Mouse (Mus musculus): ENCODE results near the gene Hectd4. TPM values are rescaled to one million over a fixed set of nuclear protein-coding genes. Genes with fewer than 3 reads are reported as not detected.

Hectd4 gene
- polyA plus RNA-seq (2016; fragmentation: Nextera tagmentation; extraction: Ambion mirVana) = 7.8 and 7.9 TPM in 2 replicates

DNA sequence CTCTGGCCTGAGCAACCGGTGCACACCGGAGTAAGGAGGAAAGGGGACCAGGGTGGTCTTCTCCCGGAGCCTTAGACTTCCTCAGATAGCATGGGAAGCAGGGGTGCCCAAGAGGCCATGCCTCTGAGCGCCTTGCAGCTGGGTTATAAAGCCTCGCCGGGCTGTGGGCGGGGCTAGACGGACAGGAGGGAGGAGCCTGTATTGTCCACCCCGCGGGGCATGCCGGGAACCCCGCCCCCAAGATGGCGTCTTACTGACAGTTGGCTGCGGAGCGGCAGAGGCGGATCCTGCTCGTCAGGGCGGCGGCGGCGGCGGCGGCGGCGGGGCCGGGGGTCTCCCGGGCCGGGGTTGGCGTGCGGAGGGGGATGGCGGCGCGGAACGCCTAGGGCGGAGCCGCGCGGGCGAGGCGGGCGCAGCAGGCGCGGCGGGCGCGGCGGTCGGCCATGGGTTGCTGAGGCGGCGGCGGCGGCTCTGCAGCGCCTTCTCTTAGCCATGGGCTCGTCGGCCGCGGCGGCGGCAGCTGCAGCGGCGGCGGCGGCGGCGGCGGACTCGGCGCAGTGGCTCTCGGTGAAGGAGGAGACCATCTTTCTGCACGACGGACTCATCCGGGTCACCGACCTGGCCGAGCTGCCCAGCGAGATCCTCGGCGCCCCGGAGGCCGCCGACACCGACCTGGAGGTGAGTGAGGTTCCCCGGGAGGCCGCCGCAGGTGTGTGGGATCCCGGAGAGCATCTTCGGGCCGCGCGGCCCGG lies at the start of gene Hectd4:
TSS of gene Hectd4 (plus strand) at position 240 of the 752 bp plus-strand sequence.
- H3K9ac ChIP-seq = peak within 1 kb of the TSS; percentile 85
- WGBS = under 1% methylated on average over 71 of the region's 90 CpGs
- H3K4me1 ChIP-seq = peaks cover 9% of the 10 kb centered on the region; the same call in 1 of the 2 replicates
- no peaks in the 10 kb centered on the region for H3K27me3 ChIP-seq
- peak; percentile 73 for ATAC-seq (ENCODE audit: insufficient number of reproducible peaks, insufficient read depth, low FRiP score, low TSS enrichment)
- no peaks in the 10 kb centered on the region for H3K9me3 ChIP-seq
- no peaks in the 10 kb centered on the region for H3K36me3 ChIP-seq
- H3K27ac ChIP-seq = peak within 1 kb of the TSS; percentile 80
- peak within 1 kb of the TSS; percentile 91 for H3K4me3 ChIP-seq
- peak within 1 kb of the TSS; percentile 96 for H3K4me2 ChIP-seq (replicated peaks)

DNA sequence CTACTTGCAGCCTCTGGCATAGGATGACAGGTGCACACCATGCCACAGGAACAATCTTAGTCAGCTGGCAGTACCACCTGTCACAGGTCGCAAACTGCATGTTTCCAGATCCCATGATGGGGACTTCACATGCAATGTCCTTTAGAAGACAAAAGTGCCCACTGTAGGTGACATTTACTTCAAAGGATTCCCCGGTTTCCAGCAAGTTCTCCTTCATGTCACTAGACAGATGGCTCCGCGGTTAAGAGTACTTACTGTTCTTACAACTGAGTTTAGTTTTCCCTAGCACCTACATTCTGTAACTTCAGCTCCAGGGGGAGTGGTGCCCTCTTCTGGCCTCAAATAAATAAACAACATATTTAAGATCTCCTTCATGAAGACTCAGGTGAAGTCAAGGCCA lies 47.2 kb upstream of the Hectd4 start:
- no peaks in the 10 kb centered on the region for H3K4me1 ChIP-seq
- no peak overlapping the region for H3K4me3 ChIP-seq
- H3K9ac ChIP-seq = no peak overlapping the region
- no peaks in the 10 kb centered on the region for H3K27me3 ChIP-seq
- H3K4me2 ChIP-seq (replicated peaks) = no peak overlapping the region
- H3K27ac ChIP-seq = no peak overlapping the region
- ATAC-seq (ENCODE audit: insufficient number of reproducible peaks, insufficient read depth, low FRiP score, low TSS enrichment) = no peak
- 90% methylated on average over 4 of the region's 4 CpGs for WGBS
- no peaks in the 10 kb centered on the region for H3K9me3 ChIP-seq
- peaks cover 19% of the 10 kb centered on the region for H3K36me3 ChIP-seq

DNA sequence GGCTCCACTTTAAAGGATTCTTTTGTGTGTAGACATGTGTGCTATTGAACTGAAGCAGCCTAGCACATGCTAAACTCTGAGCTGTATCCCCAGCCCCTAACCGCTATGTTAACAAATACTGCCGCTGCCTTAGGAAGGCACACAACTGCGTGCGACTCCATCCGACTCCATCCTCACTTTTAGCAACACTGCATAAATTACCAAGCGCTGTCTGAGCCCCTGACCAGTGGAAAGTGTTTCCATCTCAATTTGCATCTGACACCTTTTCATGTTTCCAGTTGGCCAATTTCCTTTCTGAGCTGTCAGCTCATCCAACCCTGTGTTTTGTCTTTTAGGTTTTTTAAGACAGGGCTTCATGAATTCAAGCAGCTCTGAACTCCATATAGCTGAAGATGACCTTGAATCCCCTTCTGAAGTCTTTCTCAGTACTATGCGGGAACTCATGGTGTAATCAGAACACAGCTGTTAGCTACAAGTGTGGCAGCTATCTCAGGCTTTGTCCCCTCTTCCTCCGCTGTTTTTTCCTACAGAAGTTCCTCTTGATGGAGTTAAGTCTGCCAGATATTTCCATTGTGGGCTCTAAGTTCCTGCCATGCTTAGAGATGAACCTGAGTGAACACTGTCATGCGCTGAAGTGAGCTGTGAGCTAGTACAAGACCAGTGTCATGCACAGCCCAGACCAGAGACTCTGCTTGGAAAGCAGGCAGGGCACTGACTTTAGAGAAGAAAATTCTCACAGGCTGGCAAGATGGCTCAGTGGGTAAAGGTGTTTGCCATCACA lies 40.8 kb upstream of the Hectd4 start:
- no peak for ATAC-seq (ENCODE audit: insufficient number of reproducible peaks, insufficient read depth, low FRiP score, low TSS enrichment)
- Histone ChIP-seq H3K4me2 (replicated peaks) (no peak overlapping the region), H3K4me3 (no peak overlapping the region), H3K4me1 (no peaks in the 10 kb centered on the region), H3K9me3 (no peaks in the 10 kb centered on the region), H3K9ac (no peak overlapping the region), H3K36me3 (no peaks in the 10 kb centered on the region), H3K27me3 (no peaks in the 10 kb centered on the region), H3K27ac (no peak overlapping the region)
- WGBS = 82% methylated on average over 9 of the region's 9 CpGs

DNA sequence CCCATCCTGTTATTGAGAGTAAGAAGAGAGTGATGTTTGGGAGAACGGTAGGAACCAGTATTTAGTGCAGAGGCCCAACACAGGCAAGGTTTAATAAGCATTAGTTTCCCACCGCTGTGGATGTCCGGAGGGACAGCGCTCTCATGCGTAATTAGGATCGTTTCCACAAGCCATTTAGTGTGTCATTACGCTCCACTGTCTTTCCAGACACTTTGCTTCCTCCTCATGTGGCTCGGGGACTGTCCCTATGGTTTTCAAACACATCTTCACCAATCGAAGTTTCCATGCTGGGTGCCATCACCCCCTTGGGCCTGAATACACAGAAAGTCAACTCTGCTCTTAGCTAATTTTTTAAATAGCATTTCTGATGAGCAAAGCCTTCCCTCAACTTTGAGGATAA lies 36.8 kb upstream of the Hectd4 start:
- no peak overlapping the region for H3K4me3 ChIP-seq
- no peaks in the 10 kb centered on the region for H3K9me3 ChIP-seq
- H3K36me3 ChIP-seq = no peaks in the 10 kb centered on the region
- WGBS = 82% methylated on average over 9 of the region's 9 CpGs
- no peak overlapping the region for H3K4me2 ChIP-seq (replicated peaks)
- H3K27ac ChIP-seq = no peak overlapping the region
- H3K4me1 ChIP-seq = peaks cover 19% of the 10 kb centered on the region; the same call in 1 of the 2 replicates
- H3K27me3 ChIP-seq = no peaks in the 10 kb centered on the region
- ATAC-seq (ENCODE audit: insufficient number of reproducible peaks, insufficient read depth, low FRiP score, low TSS enrichment) = no peak
- H3K9ac ChIP-seq = no peak overlapping the region

DNA sequence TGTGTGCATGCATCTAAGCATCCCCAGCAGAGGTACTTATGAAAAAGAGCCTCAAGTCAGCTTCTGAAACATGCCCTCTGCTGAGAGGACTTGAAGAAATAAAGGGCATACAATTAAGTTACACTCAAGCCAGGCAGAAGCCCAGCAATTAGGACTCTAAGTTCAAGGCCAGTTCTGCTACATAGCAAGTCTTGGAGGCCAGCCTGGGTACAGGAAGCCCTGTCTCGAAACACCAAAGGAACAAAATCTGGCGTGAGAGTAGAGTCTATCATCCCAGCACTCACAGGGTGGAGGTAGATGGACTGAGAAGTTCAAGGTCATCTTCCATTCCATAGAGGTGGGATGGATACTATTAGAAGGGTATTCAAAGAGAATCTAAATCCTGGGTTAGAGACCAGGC lies 35.6 kb upstream of the Hectd4 start:
- H3K27me3 ChIP-seq = no peaks in the 10 kb centered on the region
- no peak for ATAC-seq (ENCODE audit: insufficient number of reproducible peaks, insufficient read depth, low FRiP score, low TSS enrichment)
- H3K36me3 ChIP-seq = no peaks in the 10 kb centered on the region
- no peak overlapping the region for H3K9ac ChIP-seq
- no peak overlapping the region for H3K27ac ChIP-seq
- no peaks in the 10 kb centered on the region for H3K9me3 ChIP-seq
- H3K4me2 ChIP-seq (replicated peaks) = no peak overlapping the region
- H3K4me1 ChIP-seq = peaks cover 28% of the 10 kb centered on the region; the same call in 1 of the 2 replicates
- WGBS = 76% methylated on average over 2 of the region's 2 CpGs
- H3K4me3 ChIP-seq = no peak overlapping the region

DNA sequence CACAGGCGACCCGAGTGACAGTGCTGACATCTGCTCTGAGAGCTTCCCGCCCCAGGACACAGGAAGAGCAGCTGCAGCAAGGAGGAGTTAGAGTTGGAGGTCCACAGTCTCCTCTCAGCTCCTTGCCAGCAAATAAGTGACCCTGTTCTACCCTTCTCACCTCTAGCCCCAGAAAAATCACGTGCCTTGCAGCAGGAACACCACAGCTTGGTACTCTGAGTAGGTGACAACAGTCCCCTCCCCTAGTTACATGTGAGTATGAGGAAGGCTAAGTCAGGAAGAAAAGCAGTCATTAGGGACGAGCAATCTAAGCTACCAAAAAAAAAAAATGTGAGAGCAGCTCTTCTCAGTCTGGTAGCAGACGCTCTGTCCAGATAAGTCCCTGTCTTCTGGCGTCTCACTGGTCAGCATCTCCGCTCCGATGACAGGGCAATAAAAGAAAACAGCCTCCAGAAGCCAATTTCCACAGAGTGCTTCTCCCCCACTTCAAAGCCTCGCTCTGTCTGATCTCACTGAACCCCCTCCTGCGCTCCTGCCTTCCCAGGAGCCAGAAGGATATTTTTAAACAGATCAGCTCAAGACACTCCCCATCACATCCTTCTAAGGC lies 35.0 kb upstream of the Hectd4 start:
- H3K4me2 ChIP-seq (replicated peaks) = no peak overlapping the region
- no peaks in the 10 kb centered on the region for H3K9me3 ChIP-seq
- WGBS = 59% methylated on average over 11 of the region's 11 CpGs
- no peak overlapping the region for H3K9ac ChIP-seq
- H3K36me3 ChIP-seq = no peaks in the 10 kb centered on the region
- no peaks in the 10 kb centered on the region for H3K27me3 ChIP-seq
- H3K27ac ChIP-seq = peak overlapping the region; percentile 52; the same call in 1 of the 2 replicates
- no peak overlapping the region for H3K4me3 ChIP-seq
- H3K4me1 ChIP-seq = peaks cover 31% of the 10 kb centered on the region
- no peak; the same call in 1 of the 2 replicates for ATAC-seq (ENCODE audit: insufficient number of reproducible peaks, insufficient read depth, low FRiP score, low TSS enrichment)

DNA sequence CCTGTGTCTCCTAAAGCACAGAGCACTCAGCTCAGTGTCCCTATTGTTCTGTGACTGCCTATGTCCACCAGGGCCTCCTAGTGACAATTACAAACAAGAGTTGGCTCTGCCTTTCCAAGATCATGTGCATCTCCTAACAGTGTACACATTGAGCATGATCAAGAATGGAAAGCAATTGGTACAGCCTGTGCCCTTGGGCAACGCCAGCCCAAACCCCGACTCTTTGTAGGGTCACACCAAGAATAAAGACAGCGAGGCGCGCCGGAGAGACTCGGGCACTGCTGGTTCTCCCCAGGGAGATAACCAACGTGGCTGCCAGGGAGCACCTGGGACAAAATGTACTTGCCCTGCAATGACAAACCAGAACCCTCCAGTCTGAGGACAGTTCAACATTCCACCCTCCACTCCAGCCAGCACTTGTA lies 32.4 kb upstream of the Hectd4 start:
- Histone ChIP-seq H3K9ac (no peak overlapping the region), H3K36me3 (no peaks in the 10 kb centered on the region), H3K27ac (no peak overlapping the region), H3K27me3 (no peaks in the 10 kb centered on the region), H3K4me1 (peaks cover 36% of the 10 kb centered on the region), H3K9me3 (no peaks in the 10 kb centered on the region), H3K4me2 (replicated peaks) (no peak overlapping the region), H3K4me3 (no peak overlapping the region)
- no peak for ATAC-seq (ENCODE audit: insufficient number of reproducible peaks, insufficient read depth, low FRiP score, low TSS enrichment)
- 87% methylated on average over 8 of the region's 8 CpGs for WGBS

DNA sequence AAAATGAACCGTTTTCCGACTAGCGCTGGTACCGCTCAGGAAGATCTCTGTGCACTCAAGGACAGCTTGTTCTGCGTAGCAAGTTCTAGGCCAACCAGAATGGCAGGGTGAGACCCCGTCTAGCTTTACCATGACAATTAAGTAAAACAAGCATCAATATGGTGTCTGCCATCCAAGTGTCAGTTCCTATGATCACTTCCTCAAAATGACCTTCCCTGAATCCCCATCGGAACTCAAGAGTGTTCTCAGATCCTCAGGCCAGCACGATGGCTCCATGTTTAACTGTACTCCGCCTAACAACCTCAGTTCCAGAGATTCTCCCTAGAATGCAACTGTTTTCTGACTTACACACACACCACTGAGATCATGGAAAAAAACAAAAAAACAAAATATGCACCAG lies 31.8 kb upstream of the Hectd4 start:
- H3K4me2 ChIP-seq (replicated peaks) = no peak overlapping the region
- H3K27ac ChIP-seq = no peak overlapping the region
- H3K27me3 ChIP-seq = no peaks in the 10 kb centered on the region
- H3K36me3 ChIP-seq = no peaks in the 10 kb centered on the region
- ATAC-seq (ENCODE audit: insufficient number of reproducible peaks, insufficient read depth, low FRiP score, low TSS enrichment) = no peak
- H3K4me1 ChIP-seq = peaks cover 36% of the 10 kb centered on the region
- H3K4me3 ChIP-seq = no peak overlapping the region
- 92% methylated on average over 9 of the region's 9 CpGs for WGBS
- H3K9ac ChIP-seq = no peak overlapping the region
- H3K9me3 ChIP-seq = no peaks in the 10 kb centered on the region

DNA sequence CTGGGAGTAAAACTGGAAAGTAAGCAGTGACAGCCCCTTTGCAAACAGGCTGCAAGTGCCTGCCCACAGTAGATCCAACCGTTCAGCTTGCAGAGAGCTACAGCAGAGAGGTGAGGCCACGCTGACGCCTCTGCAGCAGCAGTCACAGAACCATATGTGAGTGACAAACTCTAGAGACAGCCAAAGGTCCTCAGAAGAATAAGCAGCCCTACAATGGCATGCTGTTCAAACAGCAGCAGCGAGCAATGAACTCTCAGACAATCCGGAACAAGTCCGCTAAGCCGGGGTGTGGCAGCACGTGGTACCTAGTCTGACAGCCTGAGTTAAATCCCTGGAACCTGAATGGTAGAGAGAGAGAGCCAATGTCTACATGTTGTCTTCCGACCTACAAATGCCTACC lies 30.8 kb upstream of the Hectd4 start:
- Histone ChIP-seq H3K4me1 (peaks cover 36% of the 10 kb centered on the region), H3K9ac (no peak overlapping the region)

DNA sequence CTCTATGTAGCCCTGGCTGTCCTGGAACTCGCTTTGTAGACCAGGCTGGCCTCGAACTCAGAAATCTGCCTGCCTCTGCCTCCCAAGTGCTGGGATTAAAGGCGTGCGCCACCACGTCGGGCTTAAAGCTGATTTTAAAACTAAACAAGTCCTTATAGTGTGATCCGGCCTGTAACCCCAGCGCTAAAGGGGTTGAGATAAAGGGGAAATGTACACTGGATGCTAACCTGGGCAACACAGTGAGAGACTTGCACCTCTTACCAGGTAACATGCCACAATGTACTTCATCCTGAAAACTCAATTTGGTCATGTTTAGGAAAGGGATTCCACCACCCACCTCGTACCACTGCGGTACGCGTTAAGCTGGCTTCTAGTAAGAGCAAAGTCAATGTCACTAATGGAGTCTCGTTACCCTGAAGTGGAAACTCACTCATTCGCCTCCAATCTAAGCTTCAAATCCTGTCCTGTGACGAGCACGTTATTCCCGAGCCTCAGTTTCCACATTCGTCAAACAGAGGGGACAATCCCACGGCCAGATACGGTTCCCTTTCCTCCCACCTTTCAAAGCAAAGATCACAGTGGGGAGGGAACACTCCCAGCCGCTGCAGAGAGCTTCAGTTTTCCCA lies 29.7 kb upstream of the Hectd4 start:
- ATAC-seq (ENCODE audit: insufficient number of reproducible peaks, insufficient read depth, low FRiP score, low TSS enrichment) = no peak
- Histone ChIP-seq H3K9ac (peak overlapping the region; percentile 95), H3K4me1 (peaks cover 29% of the 10 kb centered on the region), H3K27me3 (no peaks in the 10 kb centered on the region), H3K4me3 (peak overlapping the region; percentile 94), H3K36me3 (no peaks in the 10 kb centered on the region), H3K9me3 (no peaks in the 10 kb centered on the region), H3K4me2 (replicated peaks) (peak overlapping the region; percentile 89), H3K27ac (peak overlapping the region; percentile 78)
- WGBS = 30% methylated on average over 21 of the region's 21 CpGs

More for the DNA sequence above, 30.8 kb upstream of the Hectd4 start:
- no peak overlapping the region for H3K27ac ChIP-seq
- H3K36me3 ChIP-seq = no peaks in the 10 kb centered on the region
- WGBS = 83% methylated on average over 9 of the region's 9 CpGs
- 0 out of 2 replicates have a peak overlapping the region, but pooled peaks have one; percentile 7 for H3K4me2 ChIP-seq (replicated peaks)
- H3K4me3 ChIP-seq = no peak overlapping the region
- no peaks in the 10 kb centered on the region for H3K27me3 ChIP-seq
- no peak for ATAC-seq (ENCODE audit: insufficient number of reproducible peaks, insufficient read depth, low FRiP score, low TSS enrichment)
- H3K9me3 ChIP-seq = no peaks in the 10 kb centered on the region

DNA sequence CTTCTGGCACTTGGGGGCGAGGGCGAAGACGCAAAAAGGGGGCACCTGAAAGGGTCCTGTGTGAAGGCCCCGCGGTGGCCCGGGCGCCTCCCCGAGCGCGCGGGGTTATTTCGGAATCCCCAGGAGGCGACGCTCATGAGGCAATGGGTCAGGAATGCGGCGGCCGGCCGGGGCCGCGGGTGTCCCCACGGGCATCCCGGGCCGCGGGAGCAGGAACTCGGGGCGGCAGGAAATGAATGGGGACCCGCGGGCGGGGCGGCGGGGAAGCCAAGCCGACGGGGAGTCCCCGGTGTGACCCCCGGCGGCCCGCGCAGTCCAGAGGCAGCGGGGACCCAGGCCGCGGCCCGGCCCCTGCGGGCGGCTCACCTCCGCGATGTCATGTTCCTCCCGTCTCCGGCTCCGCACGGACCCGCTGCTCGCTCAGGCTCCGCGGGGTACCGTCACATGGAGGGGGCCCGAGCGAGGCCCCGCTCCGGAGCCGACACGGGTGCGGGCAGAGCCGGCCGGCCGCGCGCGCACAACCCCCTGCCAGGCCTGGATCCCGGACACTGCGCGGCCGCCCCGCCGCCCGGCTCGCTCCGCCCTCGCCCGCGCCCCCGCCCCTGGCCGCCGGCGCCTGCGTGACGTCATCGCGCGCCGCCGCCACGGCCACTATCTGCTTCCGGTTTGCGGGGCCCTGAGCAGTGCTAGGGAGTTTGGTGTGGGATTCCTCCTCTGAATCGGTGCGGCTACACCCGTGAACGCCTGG lies 29.0 kb upstream of the Hectd4 start, which contains the start of gene Ptpn11:
TSS of gene Ptpn11 (minus strand) at position 562 of the 748 bp plus-strand sequence.
- peaks cover 22% of the 10 kb centered on the region for H3K4me1 ChIP-seq
- no peaks in the 10 kb centered on the region for H3K27me3 ChIP-seq
- peak within 1 kb of the TSS; percentile 95 for H3K9ac ChIP-seq
- H3K4me3 ChIP-seq = peak within 1 kb of the TSS; percentile 94
- H3K9me3 ChIP-seq = no peaks in the 10 kb centered on the region
- WGBS = under 1% methylated on average over 69 of the region's 98 CpGs
- peak; percentile 90 for ATAC-seq (ENCODE audit: insufficient number of reproducible peaks, insufficient read depth, low FRiP score, low TSS enrichment)
- peak within 1 kb of the TSS; percentile 89 for H3K4me2 ChIP-seq (replicated peaks)
- H3K36me3 ChIP-seq = no peaks in the 10 kb centered on the region
- peak within 1 kb of the TSS; percentile 78 for H3K27ac ChIP-seq
